Mouse (Mus musculus) liver, embryonic 11.5 days (tissue): ENCODE data around the gene Pitx3. TPM values are rescaled to one million over a fixed set of nuclear protein-coding genes. Genes with fewer than 3 reads are reported as not detected.
A peak's percentile ranks its signal among the peaks of the same experiment; 100 is the strongest.

ENCODE experiments used
- ATAC-seq: fragments of 200-750 bp; cut with Nextera tagmentation; replicated peaks from 2 replicates; pipeline ENCODE4 v1.8.0; 2017; ENCODE audit warnings: moderate number of reproducible peaks, mild to moderate bottlenecking, moderate TSS enrichment, moderate library complexity; ENCODE audit not compliant: low FRiP score
- DNase-seq: peaks from one replicate; pipeline ENCODE4 v3.0.0-alpha.2; 2017; ENCODE audit warnings: low spot score
- H3K27ac ChIP-seq: fragments of 300-500 bp; sonication (generic); 2 replicates; pipeline ENCODE4 v1.5.1; 2014; ENCODE audit warnings: mild to moderate bottlenecking, low read depth, low read length, control low read depth
- H3K27me3 ChIP-seq: fragments of 300-500 bp; sonication (generic); replicated peaks from 2 replicates; pipeline ENCODE4 v1.6.1; 2014; ENCODE audit warnings: low read length, mixed read lengths; ENCODE audit not compliant: control insufficient read depth, insufficient read depth
- H3K36me3 ChIP-seq: fragments of 300-500 bp; sonication (generic); 2 replicates; pipeline ENCODE4 v1.6.1; 2014; ENCODE audit warnings: mild to moderate bottlenecking, low read length, moderate library complexity, mixed read lengths; ENCODE audit not compliant: control insufficient read depth, insufficient read depth
- H3K4me1 ChIP-seq: fragments of 300-500 bp; sonication (generic); replicated peaks from 2 replicates; pipeline ENCODE4 v1.6.1; 2014; ENCODE audit warnings: low read length, mixed read lengths; ENCODE audit not compliant: control insufficient read depth, insufficient read depth
- H3K4me2 ChIP-seq: fragments of 300-500 bp; sonication (generic); 2 replicates; pipeline ENCODE4 v1.6.1; 2014; ENCODE audit warnings: mild to moderate bottlenecking, control low read depth, moderate library complexity
- H3K4me3 ChIP-seq: fragments of 300-500 bp; sonication (generic); 2 replicates; pipeline ENCODE4 v1.5.1; 2014; ENCODE audit warnings: low read depth, low read length, control low read depth
- H3K9ac ChIP-seq: fragments of 300-500 bp; sonication (generic); 2 replicates; pipeline ENCODE4 v1.6.1; 2014; ENCODE audit warnings: low read depth, low read length, control low read depth
- H3K9me3 ChIP-seq: fragments of 300-500 bp; sonication (generic); 2 replicates; pipeline ENCODE4 v1.6.1; 2016; ENCODE audit warnings: low read length, inconsistent platforms, mixed read lengths; ENCODE audit not compliant: control insufficient read depth
- WGBS: fragments of 180-500 bp; shearing (Covaris S2); extraction: QIAGEN DNeasy Blood & Tissue Kit; methylation state at CpG from one replicate; pipeline ENCODE4 v1.1.7; 2014; 5-methylcytosine and 5-hydroxymethylcytosine counted together
- polyA plus RNA-seq: library from polyadenylated mRNA; unstranded; fragments of >200 nt; fragmentation: Nextera tagmentation; extraction: Ambion mirVana; gene quantifications from 2 replicates; pipeline ENCODE4 v1.2.1, GENCODE M21; 2014

The Pitx3 gene
- polyA plus RNA-seq, 1 experiment from 2014 or later: 0.55 TPM

DNA sequence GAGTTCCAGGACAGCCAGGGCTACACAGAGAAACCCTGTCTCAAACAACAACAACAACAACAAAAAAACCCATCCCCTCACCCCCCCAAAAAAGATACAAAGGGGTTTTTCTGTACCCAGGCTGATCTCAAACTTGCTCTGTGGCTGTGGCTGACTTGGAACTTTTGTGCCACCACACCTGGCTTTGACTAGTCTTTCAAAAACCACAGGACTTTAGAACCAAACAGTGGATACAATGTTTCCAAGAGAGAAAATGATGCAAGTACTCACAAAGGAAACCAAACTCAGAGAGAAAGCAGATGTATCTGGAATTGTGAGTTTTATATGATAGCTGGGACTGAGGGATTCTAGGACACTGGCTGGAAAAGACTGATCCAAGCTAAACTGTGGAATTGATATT lies 23.5 kb downstream of the Pitx3 start:
- Histone ChIP-seq H3K4me3 (no peak overlapping the region), H3K4me2 (no peak overlapping the region), H3K27ac (no peak overlapping the region), H3K4me1 (0 out of 2 replicates have a peak, but pooled peaks cover under 1% of the 10 kb centered on the region), H3K9me3 (no peaks in the 10 kb centered on the region), H3K36me3 (no peaks in the 10 kb centered on the region), H3K9ac (no peak overlapping the region), H3K27me3 (no peaks in the 10 kb centered on the region; the same call in 1 of the 2 replicates)
- ATAC-seq (no peak), DNase-seq (peak; percentile 1)

DNA sequence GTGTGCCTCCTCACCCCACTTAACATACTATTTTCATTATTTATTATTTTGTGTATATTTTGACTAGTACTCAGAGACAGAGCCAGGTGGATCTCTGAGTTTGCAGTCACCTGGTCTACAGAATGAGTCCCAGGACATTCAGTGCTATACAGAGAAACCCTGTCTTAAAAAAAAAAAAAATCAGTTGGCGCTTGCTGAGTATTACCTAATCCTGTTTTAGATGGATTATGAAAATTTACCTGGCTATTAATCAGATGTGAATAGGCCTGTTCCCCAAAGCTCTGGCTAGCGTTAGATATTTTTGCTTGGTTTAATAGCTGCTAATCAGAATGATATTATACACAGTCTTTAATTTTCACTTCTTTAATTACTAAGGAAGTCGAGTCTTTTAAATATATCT lies 24.2 kb downstream of the Pitx3 start:
- Histone ChIP-seq H3K27ac (no peak overlapping the region), H3K36me3 (no peaks in the 10 kb centered on the region), H3K4me3 (no peak overlapping the region), H3K9ac (no peak overlapping the region), H3K4me2 (no peak overlapping the region), H3K4me1 (0 out of 2 replicates have a peak, but pooled peaks cover 3% of the 10 kb centered on the region), H3K9me3 (no peaks in the 10 kb centered on the region), H3K27me3 (no peaks in the 10 kb centered on the region; the same call in 1 of the 2 replicates)
- DNase-seq (no peak), ATAC-seq (no peak)
- 78% methylated on average over 3 of the region's 3 CpGs for WGBS

DNA sequence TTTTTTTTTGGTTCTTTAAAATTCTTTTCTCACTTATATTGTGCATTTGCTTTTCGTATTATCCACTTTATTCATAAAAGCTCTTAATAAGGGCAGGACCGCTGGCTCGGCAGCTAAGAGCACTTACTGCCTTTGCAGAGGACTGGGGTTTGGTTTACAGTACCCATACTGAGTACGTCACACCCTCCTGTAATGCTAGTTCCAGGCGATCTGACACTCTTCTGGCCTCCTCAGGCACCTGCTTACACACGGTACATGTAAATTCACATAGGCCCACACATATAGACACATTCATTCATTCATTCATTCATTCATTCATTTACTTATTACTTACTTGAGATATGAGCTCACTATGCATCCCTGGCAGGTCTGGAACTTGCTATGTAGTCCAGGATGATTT lies 27.3 kb downstream of the Pitx3 start:
- ATAC-seq (no peak), DNase-seq (peak; percentile 17)
- H3K27me3 ChIP-seq: no peaks in the 10 kb centered on the region; the same call in 1 of the 2 replicates
- no peaks in the 10 kb centered on the region for H3K9me3 ChIP-seq
- H3K4me2 ChIP-seq: no peak overlapping the region
- H3K36me3 ChIP-seq: no peaks in the 10 kb centered on the region
- H3K27ac ChIP-seq: no peak overlapping the region
- H3K9ac ChIP-seq: no peak overlapping the region
- H3K4me1 ChIP-seq: 0 out of 2 replicates have a peak, but pooled peaks cover 3% of the 10 kb centered on the region
- WGBS: 77% methylated on average over 6 of the region's 6 CpGs
- H3K4me3 ChIP-seq: no peak overlapping the region

DNA sequence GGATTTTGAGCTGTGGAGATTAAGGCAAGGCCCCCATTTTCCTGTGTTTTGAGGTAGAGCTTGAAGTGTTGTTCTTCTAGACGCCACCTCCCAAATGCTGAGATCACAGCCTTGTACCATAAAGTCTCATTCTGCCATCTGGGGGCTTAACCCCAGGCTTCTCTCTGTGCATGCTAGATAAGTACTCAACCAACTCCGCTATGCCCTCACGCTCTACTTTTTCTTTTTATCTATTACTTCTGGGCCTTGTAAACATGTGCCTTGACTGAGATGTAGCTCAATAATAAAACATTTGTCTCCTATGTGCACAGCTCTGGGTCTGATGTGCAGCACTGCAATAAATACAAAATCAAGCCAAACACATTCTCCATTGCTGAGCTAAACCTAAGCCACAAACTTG lies 28.7 kb downstream of the Pitx3 start:
- Histone ChIP-seq H3K4me3 (no peak overlapping the region), H3K9ac (no peak overlapping the region), H3K36me3 (no peaks in the 10 kb centered on the region), H3K4me1 (0 out of 2 replicates have a peak, but pooled peaks cover 3% of the 10 kb centered on the region), H3K4me2 (no peak overlapping the region), H3K9me3 (no peaks in the 10 kb centered on the region), H3K27ac (no peak overlapping the region; the same call in 1 of the 2 replicates), H3K27me3 (no peaks in the 10 kb centered on the region; the same call in 1 of the 2 replicates)
- 52% methylated on average over 3 of the region's 3 CpGs for WGBS
- DNase-seq (peak; percentile 28), ATAC-seq (peak; percentile 76; the same call in 1 of the 2 replicates)

DNA sequence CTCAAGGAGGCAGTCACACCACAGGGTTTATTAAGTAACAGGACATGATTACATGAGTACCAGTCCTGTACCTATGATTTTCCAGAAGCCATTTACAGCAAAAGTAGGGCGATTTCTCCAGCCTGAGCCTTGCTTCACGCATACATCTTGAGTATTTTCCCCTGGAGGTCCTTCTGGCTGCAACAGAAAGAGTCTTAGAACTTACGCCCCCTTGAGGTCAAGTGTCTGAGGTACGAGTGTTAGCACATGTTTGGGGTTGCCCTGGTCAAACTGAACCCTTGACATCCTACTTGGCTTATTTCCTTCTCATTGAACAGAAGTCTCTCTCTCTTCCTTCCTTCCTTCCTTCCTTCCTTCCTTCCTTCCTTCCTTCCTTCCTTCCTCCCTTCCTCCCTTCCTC lies 33.5 kb downstream of the Pitx3 start:
- DNase-seq (no peak), ATAC-seq (no peak)
- Histone ChIP-seq H3K36me3 (no peaks in the 10 kb centered on the region), H3K9me3 (no peaks in the 10 kb centered on the region), H3K27me3 (no peaks in the 10 kb centered on the region), H3K27ac (no peak overlapping the region), H3K4me2 (no peak overlapping the region), H3K9ac (no peak overlapping the region), H3K4me3 (no peak overlapping the region), H3K4me1 (0 out of 2 replicates have a peak, but pooled peaks cover 2% of the 10 kb centered on the region)
- 59% methylated on average over 4 of the region's 4 CpGs for WGBS

DNA sequence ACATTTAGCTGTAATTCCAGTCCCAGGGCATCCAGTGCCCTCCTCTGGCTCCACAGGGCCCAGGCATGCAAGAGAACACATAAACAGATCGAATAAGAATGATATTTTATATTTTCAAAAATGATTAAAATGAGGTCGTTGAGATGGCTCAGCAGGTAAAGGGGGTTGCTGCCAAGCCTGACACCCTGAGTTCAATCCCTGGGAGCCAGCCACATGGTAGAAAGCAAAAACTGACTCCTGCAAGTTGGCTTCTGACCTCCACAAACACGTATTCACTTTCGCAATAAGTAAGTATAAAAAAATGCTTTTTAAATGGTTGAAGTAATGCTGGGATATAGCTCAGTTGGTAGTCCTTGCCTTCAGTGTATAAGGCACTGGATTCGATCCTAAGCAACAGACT lies 37.3 kb downstream of the Pitx3 start:
- Histone ChIP-seq H3K4me1 (no peaks in the 10 kb centered on the region), H3K9me3 (no peaks in the 10 kb centered on the region), H3K4me3 (no peak overlapping the region), H3K27me3 (no peaks in the 10 kb centered on the region), H3K27ac (no peak overlapping the region), H3K9ac (no peak overlapping the region), H3K36me3 (no peaks in the 10 kb centered on the region), H3K4me2 (no peak overlapping the region)
- ATAC-seq (no peak), DNase-seq (no peak)
- WGBS: 82% methylated on average over 5 of the region's 5 CpGs

DNA sequence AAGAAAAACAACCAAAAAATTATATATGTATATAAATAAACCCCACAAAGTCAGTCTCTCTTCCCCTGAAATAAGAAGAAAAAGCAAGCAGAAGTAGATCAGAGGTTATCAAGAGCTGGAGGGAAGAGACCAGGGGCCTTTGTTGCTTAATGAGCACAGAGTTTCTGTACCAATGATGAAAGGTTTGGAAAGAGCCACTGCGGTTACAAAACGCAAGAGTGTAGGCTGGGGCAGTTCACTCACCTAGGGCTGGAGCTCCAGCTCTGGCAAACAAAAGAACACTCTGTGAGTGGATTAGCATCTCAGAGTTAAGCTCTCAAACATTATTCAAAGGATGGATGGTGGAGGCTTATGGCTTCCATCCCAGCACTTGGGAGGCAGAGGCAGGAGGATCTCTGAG lies 37.9 kb downstream of the Pitx3 start:
- H3K27ac ChIP-seq: no peak overlapping the region
- ATAC-seq: no peak

DNA sequence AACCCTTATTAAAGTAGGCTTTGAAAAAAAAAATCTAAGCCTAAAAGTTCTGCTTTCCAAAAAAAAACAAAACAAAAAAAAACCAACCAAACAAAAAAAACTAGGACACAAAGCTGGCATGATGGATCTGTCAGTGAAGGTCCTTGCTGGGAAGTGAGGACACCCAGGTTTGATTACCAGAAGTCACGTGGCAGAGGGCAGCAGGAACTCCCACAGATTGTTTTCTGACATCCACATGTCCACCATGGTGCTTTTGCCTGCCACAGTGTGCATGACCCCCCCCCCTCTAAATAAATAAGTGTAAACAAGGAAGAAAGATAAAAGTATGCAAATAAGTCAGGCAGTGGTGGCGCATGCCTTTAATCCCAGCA lies 44.0 kb downstream of the Pitx3 start:
- H3K9me3 ChIP-seq: no peaks in the 10 kb centered on the region
- no peak overlapping the region for H3K4me2 ChIP-seq
- no peaks in the 10 kb centered on the region for H3K4me1 ChIP-seq
- no peak overlapping the region for H3K9ac ChIP-seq
- ATAC-seq (no peak), DNase-seq (no peak)
- WGBS: 75% methylated on average over 2 of the region's 2 CpGs
- no peak overlapping the region for H3K27ac ChIP-seq
- H3K27me3 ChIP-seq: no peaks in the 10 kb centered on the region
- H3K4me3 ChIP-seq: no peak overlapping the region
- no peaks in the 10 kb centered on the region for H3K36me3 ChIP-seq

More for the DNA sequence above, 37.9 kb downstream of the Pitx3 start:
- WGBS: 76% methylated on average over 2 of the region's 2 CpGs
- H3K36me3 ChIP-seq: no peaks in the 10 kb centered on the region
- no peak overlapping the region for H3K9ac ChIP-seq
- H3K4me2 ChIP-seq: no peak overlapping the region
- no peaks in the 10 kb centered on the region for H3K4me1 ChIP-seq
- no peak for DNase-seq
- H3K4me3 ChIP-seq: no peak overlapping the region
- H3K27me3 ChIP-seq: no peaks in the 10 kb centered on the region
- no peaks in the 10 kb centered on the region for H3K9me3 ChIP-seq

DNA sequence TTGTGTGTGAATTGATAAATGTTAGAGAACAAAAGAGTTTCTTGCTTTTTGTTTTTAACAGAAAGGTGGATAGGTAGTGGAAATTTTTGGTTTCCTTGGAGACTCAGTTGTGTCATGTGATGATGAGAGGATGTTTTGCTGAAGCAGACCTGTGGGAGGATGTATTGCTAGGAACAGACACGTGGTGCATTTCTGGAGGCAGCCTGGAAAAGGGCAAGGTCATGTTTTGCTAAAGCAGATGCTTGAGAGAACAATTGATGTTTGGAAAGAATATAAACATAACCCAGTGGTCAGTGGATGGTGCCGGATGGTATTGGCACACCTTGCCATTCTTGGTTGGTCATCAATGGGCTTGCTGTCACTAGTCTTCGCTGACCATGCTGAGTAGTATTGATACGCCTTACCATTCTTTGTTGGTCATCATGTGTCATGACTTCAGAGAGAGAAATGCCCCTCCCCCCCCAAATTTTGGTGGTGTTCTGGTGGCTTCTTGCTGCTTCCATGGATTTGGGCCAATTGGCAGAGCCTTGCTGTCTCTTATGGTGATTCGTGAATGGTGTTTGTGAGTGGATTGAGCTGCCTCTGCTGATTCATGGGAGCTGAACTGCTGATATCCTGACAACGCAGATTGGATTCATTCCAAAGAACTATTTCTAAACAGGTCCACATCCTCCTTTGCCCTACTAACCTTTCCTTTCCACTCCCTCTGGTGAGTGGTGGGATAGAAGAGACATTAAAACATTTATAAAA lies 44.5 kb downstream of the Pitx3 start:
- no peaks in the 10 kb centered on the region for H3K9me3 ChIP-seq
- DNase-seq: no peak
- H3K4me2 ChIP-seq: no peak overlapping the region
- no peak for ATAC-seq
- H3K9ac ChIP-seq: no peak overlapping the region
- no peak overlapping the region for H3K4me3 ChIP-seq
- H3K4me1 ChIP-seq: no peaks in the 10 kb centered on the region
- no peaks in the 10 kb centered on the region for H3K27me3 ChIP-seq
- H3K27ac ChIP-seq: no peak overlapping the region
- H3K36me3 ChIP-seq: no peaks in the 10 kb centered on the region
- WGBS: 80% methylated on average over 6 of the region's 6 CpGs
